Mouse (Mus musculus): ENCODE measurements around the gene Slc16a10. TPM values are rescaled to one million over a fixed set of nuclear protein-coding genes. Genes with fewer than 3 reads are reported as not detected.

The Slc16a10 gene
- total and polyA plus RNA-seq, 3 experiments, result 4.1 to 10.4 (median 4.5) TPM

DNA sequence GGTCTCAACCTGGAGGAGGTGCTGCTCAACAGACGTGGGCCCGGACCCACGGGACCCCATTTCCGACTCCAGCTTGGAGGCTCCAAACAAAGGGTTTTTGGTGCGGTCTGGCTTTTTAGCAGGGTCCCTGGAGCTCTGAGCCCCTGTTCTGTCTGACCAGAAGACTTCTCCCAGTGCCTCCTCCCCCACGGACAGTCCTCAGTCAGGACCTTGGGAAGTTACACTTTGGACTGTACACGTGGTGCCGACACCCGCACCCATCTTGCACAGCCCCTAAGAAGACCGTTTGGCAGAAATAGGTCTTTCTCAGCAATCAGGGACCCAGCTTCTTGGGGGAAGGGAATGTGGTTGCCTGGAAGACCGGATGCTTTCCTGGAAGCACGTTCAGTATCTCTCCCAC is 155.6 kb downstream of the Slc16a10 start, which contains the start of gene Mfsd4b5:
Gene Mfsd4b5 (minus strand): TSS at position 181 of the 400 bp plus-strand sequence.
- no peak within 1 kb of the TSS for H3K4me2 ChIP-seq (ENCODE audit: insufficient read depth, low read depth, poor library complexity, severe bottlenecking)
- no peak within 1 kb of the TSS for H3K27ac ChIP-seq (ENCODE audit: insufficient read depth, low read depth)
- no peak for DNase-seq (ENCODE audit: extremely low read depth)
- no peaks in the 10 kb centered on the region for H3K79me2 ChIP-seq (replicated peaks; ENCODE audit: control insufficient read depth, extremely low read depth, insufficient read depth, poor library complexity, severe bottlenecking)
- dilution Hi-C loops (cut with MboI; ENCODE audit: extremely low pct_ligation_motif_present, extremely low pct_unique_long_range_greater_than_20kb, low sequenced_read_pairs), result no loop called here
- no peaks in the 10 kb centered on the region for H3K36me3 ChIP-seq (replicated peaks in 1 of 2; ENCODE audit: control insufficient read depth in 1 of 2, insufficient read depth in 1 of 2, low read length in 1 of 2)
- H3K4me1 ChIP-seq (ENCODE audit: control insufficient read depth in 1 of 2, insufficient read depth in 2 of 2), result no peaks in the 10 kb centered on the region
- no peaks in the 10 kb centered on the region for H3K27me3 ChIP-seq (replicated peaks)
- H3K4me3 ChIP-seq (replicated peaks in 1 of 3; ENCODE audit: low read depth in 2 of 3, low read length in 2 of 3, poor library complexity in 1 of 3), result no peak within 1 kb of the TSS
- TF ChIP-seq GABPA (IDR thresholded peaks at IDR 0.05; ENCODE audit: insufficient replicate concordance, low read depth, low read length) (no peak), EP300 (IDR thresholded peaks at IDR 0.05; ENCODE audit: low read length) (no peak), MXI1 (IDR thresholded peaks at IDR 0.05; ENCODE audit: low read depth, low read length) (no peak), USF1 (IDR thresholded peaks at IDR 0.05; ENCODE audit: low read depth, low read length) (no peak), SIN3A (IDR thresholded peaks at IDR 0.05; ENCODE audit: low read length) (no peak), TBP (conservative IDR thresholded peaks at IDR 0.05; ENCODE audit: low read depth, low read length) (no peak), CHD2 (IDR thresholded peaks at IDR 0.05; ENCODE audit: low read length) (no peak)
- in situ Hi-C loops (cut with MboI; ENCODE audit: low pct_ligation_motif_present, low pct_unique_long_range_greater_than_20kb, low sequenced_read_pairs), result no loop called here
- H3K9ac ChIP-seq (ENCODE audit: insufficient read depth, low read depth), result no peak within 1 kb of the TSS
- H3K9me3 ChIP-seq (replicated peaks; ENCODE audit: low read length), result no peaks in the 10 kb centered on the region

Other genes starting within 250 kb of the Slc16a10 start
- 1.1 and 1.7 TPM in 2 replicates for gene Mfsd4b4, start 243.0 kb downstream of the Slc16a10 start, total RNA-seq (2012; rRNA removed)
- 3.5 and 3.8 TPM in 2 replicates for gene Mfsd4b4, start 243.0 kb downstream of the Slc16a10 start, total RNA-seq (2014; rRNA removed)
- 1.9 and 2.1 TPM in 2 replicates for gene Mfsd4b4, start 243.0 kb downstream of the Slc16a10 start, polyA plus RNA-seq (2012; ENCODE audit: insufficient read length, low read depth)
- not detected in 2 replicates for gene Mfsd4b2, start 215.3 kb downstream of the Slc16a10 start, total RNA-seq (2012; rRNA removed)
- not detected in 2 replicates for gene Mfsd4b2, start 215.3 kb downstream of the Slc16a10 start, total RNA-seq (2014; rRNA removed)
- not detected in 2 replicates for gene Mfsd4b2, start 215.3 kb downstream of the Slc16a10 start, polyA plus RNA-seq (2012; ENCODE audit: insufficient read length, low read depth)
- gene Mfsd4b3, start 182.1 kb downstream of the Slc16a10 start, total RNA-seq (2012; rRNA removed), result not detected in 2 replicates
- gene Mfsd4b3, start 182.1 kb downstream of the Slc16a10 start, total RNA-seq (2014; rRNA removed), result not detected in 2 replicates
- gene Mfsd4b3, start 182.1 kb downstream of the Slc16a10 start, polyA plus RNA-seq (2012; ENCODE audit: insufficient read length, low read depth), result not detected in 2 replicates
- not detected in 2 replicates for gene Mfsd4b5, start 155.6 kb downstream of the Slc16a10 start, total RNA-seq (2012; rRNA removed)
- not detected in 2 replicates for gene Mfsd4b5, start 155.6 kb downstream of the Slc16a10 start, total RNA-seq (2014; rRNA removed)
- gene Mfsd4b5, start 155.6 kb downstream of the Slc16a10 start, polyA plus RNA-seq (2012; ENCODE audit: insufficient read length, low read depth), result not detected in 2 replicates
- gene Mfsd4b1, start 117.0 kb downstream of the Slc16a10 start, total RNA-seq (2012; rRNA removed), result 0.04 TPM in 1 of 2 replicates, not detected in the other
- not detected in 2 replicates for gene Mfsd4b1, start 117.0 kb downstream of the Slc16a10 start, total RNA-seq (2014; rRNA removed)
- not detected in 2 replicates for gene Mfsd4b1, start 117.0 kb downstream of the Slc16a10 start, polyA plus RNA-seq (2012; ENCODE audit: insufficient read length, low read depth)
- 78.2 and 92.5 TPM in 2 replicates for gene Rpf2, start 104.8 kb upstream of the Slc16a10 start, total RNA-seq (2012; rRNA removed)
- gene Rpf2, start 104.8 kb upstream of the Slc16a10 start, total RNA-seq (2014; rRNA removed), result 174 and 197 TPM in 2 replicates
- 101 and 147 TPM in 2 replicates for gene Rpf2, start 104.8 kb upstream of the Slc16a10 start, polyA plus RNA-seq (2012; ENCODE audit: insufficient read length, low read depth)
- gene Gtf3c6, start 115.8 kb upstream of the Slc16a10 start, total RNA-seq (2012; rRNA removed), result 32.5 and 49.3 TPM in 2 replicates
- 30.8 and 32.7 TPM in 2 replicates for gene Gtf3c6, start 115.8 kb upstream of the Slc16a10 start, total RNA-seq (2014; rRNA removed)
- gene Gtf3c6, start 115.8 kb upstream of the Slc16a10 start, polyA plus RNA-seq (2012; ENCODE audit: insufficient read length, low read depth), result 107 and 135 TPM in 2 replicates
- 88.3 and 133 TPM in 2 replicates for gene Amd1, start 159.9 kb upstream of the Slc16a10 start, total RNA-seq (2012; rRNA removed)
- 266 and 267 TPM in 2 replicates for gene Amd1, start 159.9 kb upstream of the Slc16a10 start, total RNA-seq (2014; rRNA removed)
- 128 and 165 TPM in 2 replicates for gene Amd1, start 159.9 kb upstream of the Slc16a10 start, polyA plus RNA-seq (2012; ENCODE audit: insufficient read length, low read depth)
- 2.0 and 3.3 TPM in 2 replicates for gene Cdk19, start 197.3 kb upstream of the Slc16a10 start, total RNA-seq (2012; rRNA removed)
- gene Cdk19, start 197.3 kb upstream of the Slc16a10 start, total RNA-seq (2014; rRNA removed), result 4.7 and 4.8 TPM in 2 replicates
- 3.4 and 4.0 TPM in 2 replicates for gene Cdk19, start 197.3 kb upstream of the Slc16a10 start, polyA plus RNA-seq (2012; ENCODE audit: insufficient read length, low read depth)

Data from CH12.LX (cell line).